Mouse (Mus musculus) cortical plate, adult 2 months (tissue): ENCODE results near the gene Hmbs.

Source experiments
- CTCF ChIP-seq: fragments of 200-500 bp; IDR thresholded peaks from 2 replicates; pipeline ENCODE4 v1.5.1; 2011; ENCODE audit warnings: mild to moderate bottlenecking, control low read depth, low read length; ENCODE audit not compliant: insufficient read depth; ENCODE audit errors: extremely low read depth
- POLR2A ChIP-seq: fragments of 200-500 bp; IDR thresholded peaks from 2 replicates; pipeline ENCODE4 v1.6.1; 2011; ENCODE audit warnings: mild to moderate bottlenecking, low read length, control low read depth; ENCODE audit not compliant: insufficient read depth; ENCODE audit errors: extremely low read depth

DNA sequence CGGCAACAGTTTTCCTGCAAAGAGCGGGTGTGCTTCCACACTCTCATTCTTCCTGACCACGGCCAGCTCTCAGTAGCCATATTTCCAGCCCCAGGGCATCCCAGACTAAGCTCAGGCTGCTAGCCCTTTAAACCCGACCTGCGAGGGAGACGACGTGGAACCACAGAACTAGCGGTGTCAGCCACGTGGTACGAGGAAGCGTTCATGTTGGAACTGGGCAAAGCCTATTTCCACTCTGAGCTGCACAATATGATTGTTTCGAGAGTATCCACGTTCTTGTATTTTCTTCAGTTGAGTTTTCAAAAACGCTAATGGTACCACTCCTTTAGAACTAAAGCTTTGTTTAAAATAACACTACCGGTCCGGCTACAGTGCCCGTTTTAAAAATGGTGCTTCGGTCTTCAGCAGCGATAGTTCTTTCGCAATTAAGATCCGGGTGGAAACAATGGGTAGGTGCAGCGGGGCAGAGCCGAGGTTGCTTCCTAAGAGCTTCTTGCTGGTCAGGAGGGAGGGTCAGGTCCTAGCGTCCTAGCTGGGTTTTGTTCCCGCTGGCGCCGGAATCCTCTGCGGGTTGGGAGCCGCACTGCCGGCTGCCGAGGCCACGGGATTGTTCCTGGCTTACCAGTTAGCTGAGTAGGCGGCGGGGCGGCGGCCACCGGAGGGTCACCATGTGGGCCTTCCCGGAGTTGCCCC lies 17.5 kb downstream of the Hmbs start:
- TF ChIP-seq CTCF = no peak
- peak; percentile 81; the same call in 1 of the 2 replicates for TF ChIP-seq POLR2A
